Mouse (Mus musculus): ENCODE data around the gene Nfia.

Nfia gene

GRCm38 (mm10) chr4:97814515-97814914 lies 42.0 kb downstream of the Nfia start:
- DNase-seq (ENCODE audit: low read depth, low spot score) = peak; percentile 34

- DNase-seq (ENCODE audit: low read depth, low spot score) = no peak
Measured at GRCm38 (mm10) chr4:97816001-97816400, 43.5 kb downstream of the Nfia start.

GRCm38 (mm10) chr4:97816753-97817152 lies 44.2 kb downstream of the Nfia start:
- DNase-seq (ENCODE audit: low read depth, low spot score) = no peak

GRCm38 (mm10) chr4:97817741-97818140 lies 45.2 kb downstream of the Nfia start:
- no peak for DNase-seq (ENCODE audit: low read depth, low spot score)

DNA sequence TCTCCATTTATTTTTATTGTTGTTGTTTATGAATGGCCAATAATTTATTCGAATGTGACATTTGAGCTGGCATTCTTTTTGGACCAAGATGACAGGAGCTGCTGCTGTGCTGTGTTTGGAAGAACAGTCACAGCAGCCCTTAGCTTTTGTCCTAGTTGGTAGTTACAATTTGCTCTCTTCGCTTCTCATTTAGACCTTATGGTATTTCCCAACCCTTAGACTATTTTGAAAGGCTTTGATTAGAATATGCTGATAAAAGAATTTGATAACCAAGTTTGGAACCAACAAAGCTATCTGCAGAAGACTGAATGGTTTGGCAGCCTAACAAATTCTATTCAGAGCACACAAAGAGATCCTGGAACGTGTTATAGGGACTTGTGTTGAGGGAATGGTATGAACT lies 46.0 kb downstream of the Nfia start:
- DNase-seq (ENCODE audit: low read depth, low spot score) = no peak

GRCm38 (mm10) chr4:97819101-97819500 lies 46.6 kb downstream of the Nfia start:
- no peak for DNase-seq (ENCODE audit: low read depth, low spot score)

- DNase-seq (ENCODE audit: low read depth, low spot score) = no peak
Measured at GRCm38 (mm10) chr4:97820474-97821259, 48.1 kb downstream of the Nfia start.

DNA sequence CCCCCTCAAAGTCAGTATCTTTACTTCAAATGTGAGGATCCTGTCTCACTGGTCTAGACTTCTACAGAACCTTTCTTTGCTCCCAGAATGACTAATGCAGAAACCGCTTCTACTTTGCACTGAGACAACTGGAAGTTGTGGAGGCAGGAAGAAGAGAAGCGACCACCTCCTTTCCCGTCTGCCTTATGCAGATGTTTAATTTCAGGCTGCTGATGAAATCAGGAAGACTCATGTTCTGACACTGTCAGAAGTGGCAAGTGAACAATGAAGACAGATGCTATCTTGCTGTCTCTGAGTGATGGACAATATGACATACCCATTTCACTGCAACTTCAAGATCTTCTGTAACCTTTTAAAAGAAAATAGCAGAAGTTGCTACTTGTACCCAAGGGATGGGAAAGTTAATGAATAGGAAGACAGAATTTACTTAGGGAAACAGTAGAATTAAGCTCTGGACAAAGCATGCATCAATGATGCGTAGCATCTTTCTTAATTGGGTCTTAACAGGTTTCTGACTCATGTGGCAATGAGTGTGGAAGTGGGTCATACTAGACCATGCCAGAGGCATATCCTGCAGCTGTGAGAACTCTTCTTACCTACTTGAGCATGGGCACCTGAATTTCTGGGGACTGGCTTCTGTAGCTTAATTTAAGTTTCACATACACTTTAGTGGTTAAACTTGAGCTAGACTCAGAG lies 49.2 kb downstream of the Nfia start:
- DNase-seq (ENCODE audit: low read depth, low spot score) = no peak

- DNase-seq (ENCODE audit: low read depth, low spot score) = no peak
Measured at GRCm38 (mm10) chr4:97823512-97823911, 51.0 kb downstream of the Nfia start.

DNA sequence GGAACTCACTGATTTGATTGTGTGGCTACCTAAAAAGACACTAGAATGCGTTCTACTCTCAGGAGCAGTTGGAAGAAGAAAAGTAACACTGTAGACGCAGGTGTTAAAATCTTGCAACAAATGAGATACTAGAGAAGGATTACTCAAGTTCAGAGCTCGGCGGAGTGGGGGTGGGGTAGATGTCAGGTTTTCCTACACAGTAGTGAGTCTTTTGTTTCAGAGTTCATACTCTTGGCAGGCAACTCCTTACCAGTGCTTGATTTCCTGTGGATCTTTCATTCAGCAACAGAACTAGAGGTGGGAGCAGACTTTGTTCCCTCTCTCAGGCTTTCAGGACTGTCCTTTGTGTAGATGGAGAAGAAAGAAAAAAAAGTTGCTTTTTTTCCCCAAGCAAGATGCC lies 51.9 kb downstream of the Nfia start:
- no peak for DNase-seq (ENCODE audit: low read depth, low spot score)

DNA sequence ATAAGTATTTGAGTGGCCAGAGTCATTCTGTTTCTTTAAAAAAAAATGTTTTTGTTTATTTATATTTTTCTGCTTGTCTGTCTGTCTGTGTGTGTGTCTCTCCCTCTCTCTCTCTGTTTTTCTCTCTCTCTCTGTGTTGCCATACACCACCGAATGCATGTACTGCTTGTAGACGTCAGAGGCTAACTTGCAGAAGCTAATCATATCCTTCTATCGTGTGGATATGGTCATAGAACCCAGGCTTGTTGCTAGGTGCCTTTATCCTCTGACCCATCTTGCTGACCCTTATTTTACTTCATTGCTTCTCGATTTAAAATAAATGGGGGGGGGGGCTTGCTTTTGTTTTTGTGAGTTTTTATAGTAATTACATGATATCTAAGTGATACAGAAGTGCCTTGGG lies 52.9 kb downstream of the Nfia start:
- no peak for DNase-seq (ENCODE audit: low read depth, low spot score)

GRCm38 (mm10) chr4:97825841-97826240 lies 53.3 kb downstream of the Nfia start:
- peak; percentile 39 for DNase-seq (ENCODE audit: low read depth, low spot score)

DNA sequence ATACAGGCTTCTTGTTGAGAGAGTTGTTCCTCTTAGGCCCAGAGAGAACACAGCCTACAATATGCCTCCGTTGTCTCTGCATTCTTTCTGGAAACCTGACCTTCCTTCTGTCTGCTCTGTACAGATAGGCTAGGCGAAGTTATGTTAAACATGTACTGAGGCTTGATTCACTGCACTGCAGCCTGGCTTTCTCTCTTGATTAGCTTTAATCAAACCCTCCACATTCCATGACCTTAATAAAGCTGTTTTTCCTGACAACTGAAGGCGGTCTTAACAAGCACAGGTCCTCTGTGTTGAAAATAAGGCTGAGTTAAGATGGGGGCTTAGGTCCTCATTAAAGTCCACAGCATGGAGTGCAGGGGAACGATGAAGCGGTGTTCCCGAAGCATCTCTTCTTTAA lies 54.6 kb downstream of the Nfia start:
- DNase-seq (ENCODE audit: low read depth, low spot score) = no peak

DNA sequence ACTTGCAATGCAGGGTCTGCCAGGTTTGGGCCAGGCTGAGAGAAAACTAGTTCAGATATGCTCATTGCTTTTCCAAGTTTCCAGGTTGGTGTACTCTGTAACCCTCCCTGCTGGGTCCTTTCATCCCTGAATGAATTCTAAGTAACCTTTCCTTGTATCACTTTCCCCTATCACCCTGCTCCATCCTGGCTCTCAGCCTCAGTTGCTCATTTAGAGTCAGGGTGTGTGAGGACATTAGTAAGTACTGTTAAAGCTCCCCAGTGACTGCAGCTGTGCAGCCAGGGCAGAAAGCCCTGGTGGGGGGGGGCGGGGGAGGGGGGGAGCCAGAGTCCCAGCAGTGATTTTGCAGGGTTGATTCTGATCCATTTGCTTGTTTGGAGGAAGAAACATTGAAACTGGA lies 56.0 kb downstream of the Nfia start:
- DNase-seq (ENCODE audit: low read depth, low spot score) = no peak

DNA sequence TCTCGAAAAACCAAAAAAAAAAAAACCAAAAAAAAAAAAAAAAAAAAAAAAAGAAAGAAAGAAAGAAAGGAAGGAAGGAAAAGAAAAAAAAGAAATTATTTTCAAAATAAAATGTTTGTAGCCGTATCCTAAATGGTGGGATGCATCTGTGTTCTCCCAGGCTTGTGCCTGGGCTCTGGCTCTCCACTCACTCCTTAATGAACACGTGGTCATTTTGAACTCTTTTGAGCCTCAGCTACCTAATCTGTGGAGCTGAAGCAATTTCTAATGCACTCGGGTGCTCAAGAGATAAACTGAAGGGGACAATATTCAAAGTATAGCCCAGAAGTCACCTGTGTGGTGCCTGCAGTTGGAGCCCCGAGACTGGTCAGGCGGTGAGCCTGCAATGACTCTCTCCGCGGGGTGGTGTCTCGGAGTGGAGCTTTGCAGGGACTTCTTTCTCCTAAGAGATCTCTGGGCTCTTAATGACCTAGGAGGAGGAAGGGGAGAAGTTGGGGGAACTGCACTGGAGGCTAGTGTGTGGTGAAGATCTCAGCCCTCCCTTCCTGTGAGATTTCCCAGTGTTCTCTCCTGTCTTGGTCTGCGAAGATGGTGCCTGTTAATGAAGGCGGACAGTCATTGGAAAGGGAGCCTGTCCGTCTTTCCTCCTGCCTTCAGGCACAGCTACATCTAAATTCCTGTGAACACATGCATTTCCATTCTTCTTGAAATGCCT lies 57.0 kb downstream of the Nfia start:
- DNase-seq (ENCODE audit: low read depth, low spot score) = no peak

DNA sequence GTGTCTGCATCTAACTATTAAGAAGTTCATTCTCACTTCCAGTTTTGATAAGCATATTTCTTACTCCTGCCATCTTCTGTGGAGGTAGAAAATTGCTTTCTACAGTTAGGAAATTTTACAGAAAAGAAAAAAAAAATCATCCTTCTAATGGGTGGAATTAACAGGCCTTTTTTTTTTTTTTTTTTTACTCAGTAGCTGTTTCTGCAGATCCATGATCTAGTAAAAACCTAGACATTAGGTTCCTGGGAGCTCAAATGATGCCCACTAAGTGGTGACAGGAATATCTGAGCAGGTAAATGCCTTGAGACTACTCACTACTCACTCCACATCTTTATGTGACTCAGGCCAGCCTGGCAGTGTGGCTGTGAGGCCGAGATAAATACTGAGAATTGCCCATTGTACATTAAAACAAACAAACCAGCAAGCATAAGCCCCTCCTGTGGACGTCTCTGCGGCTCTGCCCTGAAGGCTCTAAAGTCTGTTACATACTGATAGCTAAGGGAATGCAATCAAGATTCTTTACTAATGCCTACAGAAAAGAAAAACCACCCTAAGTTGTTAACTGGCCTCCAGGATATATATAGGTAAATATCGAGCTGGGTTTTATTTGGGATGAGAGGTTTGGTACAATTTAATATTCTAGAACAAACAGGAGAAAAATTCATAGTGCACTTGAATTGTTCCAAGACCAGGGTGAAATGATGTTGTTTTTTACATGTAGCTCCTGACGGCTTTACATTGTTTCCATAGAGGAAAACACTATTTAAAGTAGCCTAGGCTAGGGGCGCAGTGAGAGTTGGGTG lies 57.7 kb downstream of the Nfia start:
- DNase-seq (ENCODE audit: low read depth, low spot score) = no peak

DNA sequence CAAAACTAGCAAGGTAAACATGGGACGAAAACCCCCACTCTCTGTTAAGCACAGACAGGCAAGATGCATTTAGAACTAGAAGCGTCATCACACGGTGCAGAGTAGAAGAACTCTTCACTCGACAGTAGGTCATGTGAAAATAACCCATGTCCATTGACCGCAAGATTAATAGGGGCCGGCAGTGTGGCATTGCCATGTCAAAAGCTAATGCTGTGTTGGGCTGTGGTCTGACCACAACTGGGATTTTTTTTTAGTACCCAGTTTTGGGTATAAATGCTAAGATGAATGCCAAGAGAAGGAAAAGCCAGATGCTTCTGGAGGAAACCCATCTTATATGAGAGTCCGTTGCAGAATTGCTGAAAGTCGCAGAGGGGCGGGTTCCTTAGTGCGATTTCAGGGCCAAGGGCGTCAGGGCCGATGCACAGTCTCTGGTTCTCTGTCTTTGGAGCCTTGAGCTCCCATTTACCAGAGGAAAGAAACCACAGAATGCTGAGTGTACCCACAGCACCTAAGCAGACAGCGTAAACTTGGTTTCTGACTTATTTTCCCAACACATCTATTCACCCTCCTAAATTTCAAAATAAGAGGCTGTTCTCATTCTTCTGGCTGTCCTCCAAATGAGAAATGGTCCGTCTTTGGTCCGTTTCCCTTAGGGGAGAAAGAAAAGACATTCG lies 58.5 kb downstream of the Nfia start:
- no peak for DNase-seq (ENCODE audit: low read depth, low spot score)

GRCm38 (mm10) chr4:97831611-97832278 lies 59.2 kb downstream of the Nfia start:
- no peak for DNase-seq (ENCODE audit: low read depth, low spot score)

GRCm38 (mm10) chr4:97832279-97832640 lies 59.7 kb downstream of the Nfia start:
- peak; percentile 24 for DNase-seq (ENCODE audit: low read depth, low spot score)

DNA sequence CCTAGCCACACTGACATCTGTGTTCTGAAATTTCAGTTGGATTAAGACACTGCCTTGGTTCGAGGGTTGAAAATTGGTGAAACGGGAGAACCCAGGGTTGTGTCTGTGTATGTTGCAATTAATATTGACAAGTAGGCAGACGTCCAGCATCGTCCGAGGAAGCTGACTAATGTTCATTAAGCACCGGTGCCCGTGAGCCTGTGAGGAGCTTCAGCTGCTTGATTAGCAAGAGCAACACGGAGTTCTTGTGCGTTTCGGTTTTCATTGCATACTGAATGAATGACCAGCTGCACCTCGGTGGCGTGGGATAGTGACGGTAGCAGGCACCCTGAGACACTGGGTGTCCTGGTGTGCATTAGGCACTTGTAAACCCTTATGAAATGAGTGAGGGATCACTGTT lies 64.3 kb downstream of the Nfia start:
- peak; percentile 34 for DNase-seq (ENCODE audit: low read depth, low spot score)

- DNase-seq (ENCODE audit: low read depth, low spot score) = no peak
Measured at GRCm38 (mm10) chr4:97837724-97838123, 65.2 kb downstream of the Nfia start.
